Mouse (Mus musculus): ENCODE measurements around the gene Car9. TPM values are rescaled to one million over a fixed set of nuclear protein-coding genes. Genes with fewer than 3 reads are reported as not detected.

Gene Car9
- polyA plus RNA-seq, 1 experiment from 2014 or later = 0.87 TPM

DNA sequence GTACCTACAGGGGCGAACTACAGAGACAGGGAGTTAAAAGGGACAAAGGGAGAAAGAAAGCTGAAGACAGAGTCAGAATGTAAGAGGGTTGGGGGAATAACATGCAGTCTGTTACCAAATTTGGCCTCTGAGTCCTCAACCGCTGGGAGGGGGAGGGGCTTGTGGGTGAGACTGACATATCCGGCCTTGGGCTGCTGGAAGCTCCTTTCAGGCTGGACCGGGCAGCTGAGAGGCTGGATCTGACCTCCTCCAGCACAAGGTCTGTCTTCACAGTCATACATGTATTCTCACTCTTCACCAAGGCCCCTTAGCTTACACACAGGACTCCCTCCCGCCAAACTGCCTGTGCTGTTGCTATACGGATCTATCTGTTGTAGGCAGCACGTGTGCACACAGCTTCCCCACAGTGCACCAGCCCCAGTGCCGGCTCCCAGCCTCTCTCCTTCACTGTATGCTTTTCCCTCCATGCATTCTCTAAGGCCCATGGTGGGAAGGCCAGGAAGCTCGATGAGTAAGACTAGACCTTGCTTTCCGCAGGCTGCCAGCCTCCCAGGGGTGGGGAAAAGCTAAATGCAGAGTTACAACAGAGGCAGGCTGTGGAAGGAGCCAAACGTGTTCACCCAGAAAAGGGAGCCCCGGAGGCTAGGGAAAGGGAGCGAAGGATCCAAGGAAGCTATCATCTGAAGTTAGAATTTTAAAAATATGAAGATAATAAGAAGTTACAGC lies 52.0 kb downstream of the Car9 start:
- Histone ChIP-seq H3K27me3 (ENCODE audit: control insufficient read depth, insufficient read depth, low read length) (no peaks in the 10 kb centered on the region), H3K4me3 (ENCODE audit: low read depth, low read length) (no peak overlapping the region), H3K9me3 (ENCODE audit: control insufficient read depth, low read length) (no peaks in the 10 kb centered on the region), H3K4me1 (replicated peaks; ENCODE audit: control insufficient read depth, insufficient read depth, low read length) (peaks cover 20% of the 10 kb centered on the region; the same call in 1 of the 2 replicates), H3K4me2 (ENCODE audit: low read depth, low read length, severe bottlenecking) (peak overlapping the region; percentile 26; the same call in 1 of the 2 replicates), H3K9ac (ENCODE audit: low read length) (no peak overlapping the region), H3K36me3 (ENCODE audit: control insufficient read depth, insufficient read depth, low read length) (peaks cover 7% of the 10 kb centered on the region; the same call in 1 of the 2 replicates), H3K27ac (ENCODE audit: low read depth, low read length) (peak overlapping the region; percentile 68)
- DNase-seq (ENCODE audit: low spot score) (peak; percentile 69), ATAC-seq (replicated peaks; ENCODE audit: low FRiP score) (no peak)
- 34% methylated on average over 13 of the region's 13 CpGs for WGBS

DNA sequence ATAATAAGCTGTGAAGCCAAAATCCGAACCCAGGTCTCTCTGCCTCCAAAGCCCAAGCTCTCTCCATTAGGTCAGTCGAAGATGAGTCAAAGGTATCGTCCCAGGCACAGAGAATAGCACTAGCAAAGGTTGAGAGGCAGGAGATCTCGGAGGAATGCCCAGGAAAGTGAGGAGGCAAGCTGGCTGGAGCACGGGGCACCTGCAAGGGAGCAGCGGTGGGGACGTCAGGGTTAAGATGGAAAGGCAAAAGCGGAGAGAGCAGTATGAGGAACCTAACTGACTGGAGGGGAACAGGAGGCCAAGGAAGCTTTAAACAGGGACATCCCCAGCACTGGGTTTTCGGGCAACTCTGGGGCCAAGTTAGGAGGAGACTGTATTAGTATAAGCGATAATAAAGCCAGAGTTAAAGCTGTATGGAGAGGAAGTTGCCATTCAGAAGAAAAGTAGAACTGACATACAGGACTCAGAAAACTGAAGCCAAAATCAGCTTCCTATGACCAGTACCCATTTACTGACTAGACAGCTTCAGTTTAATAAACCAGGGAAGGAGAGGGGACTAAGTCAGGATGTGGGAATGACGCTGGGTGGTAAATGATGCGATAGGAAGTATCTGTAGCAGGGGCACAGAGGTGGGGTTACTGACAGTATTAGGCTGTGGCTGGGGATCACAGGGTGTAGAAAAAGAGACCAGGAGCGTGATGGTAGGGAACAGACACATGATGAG lies 52.9 kb downstream of the Car9 start:
- 0 out of 2 replicates have a peak overlapping the region, but pooled peaks have one; percentile 15 for H3K4me2 ChIP-seq (ENCODE audit: low read depth, low read length, severe bottlenecking)
- H3K4me3 ChIP-seq (ENCODE audit: low read depth, low read length) = no peak overlapping the region
- DNase-seq (ENCODE audit: low spot score) (no peak), ATAC-seq (replicated peaks; ENCODE audit: low FRiP score) (no peak)
- peaks cover 7% of the 10 kb centered on the region; the same call in 1 of the 2 replicates for H3K36me3 ChIP-seq (ENCODE audit: control insufficient read depth, insufficient read depth, low read length)
- peaks cover 20% of the 10 kb centered on the region; the same call in 1 of the 2 replicates for H3K4me1 ChIP-seq (replicated peaks; ENCODE audit: control insufficient read depth, insufficient read depth, low read length)
- peak overlapping the region; percentile 17; the same call in 1 of the 2 replicates for H3K9ac ChIP-seq (ENCODE audit: low read length)
- no peaks in the 10 kb centered on the region for H3K27me3 ChIP-seq (ENCODE audit: control insufficient read depth, insufficient read depth, low read length)
- 82% methylated on average over 13 of the region's 13 CpGs for WGBS
- no peak overlapping the region for H3K27ac ChIP-seq (ENCODE audit: low read depth, low read length)
- H3K9me3 ChIP-seq (ENCODE audit: control insufficient read depth, low read length) = no peaks in the 10 kb centered on the region

DNA sequence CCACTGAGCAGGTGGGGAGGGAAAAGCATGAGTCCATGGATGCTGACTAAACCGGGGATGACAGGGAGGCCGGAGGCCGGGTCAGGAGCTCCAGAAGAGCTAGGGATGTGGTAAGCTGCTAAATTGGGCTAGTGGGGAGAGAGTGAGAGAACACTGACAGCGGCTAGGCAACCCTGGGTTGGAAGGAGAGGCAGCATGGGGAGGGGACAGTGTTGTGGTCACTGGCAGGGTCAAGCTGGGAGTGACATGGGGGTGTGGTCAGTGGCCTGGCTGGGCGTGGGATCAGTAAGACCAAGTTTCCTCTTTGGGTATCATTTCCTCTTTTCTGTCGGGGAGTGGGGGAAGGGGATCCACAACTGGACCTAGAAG lies 53.5 kb downstream of the Car9 start:
- no peaks in the 10 kb centered on the region for H3K27me3 ChIP-seq (ENCODE audit: control insufficient read depth, insufficient read depth, low read length)
- H3K9me3 ChIP-seq (ENCODE audit: control insufficient read depth, low read length) = no peaks in the 10 kb centered on the region
- H3K4me3 ChIP-seq (ENCODE audit: low read depth, low read length) = no peak overlapping the region
- H3K27ac ChIP-seq (ENCODE audit: low read depth, low read length) = no peak overlapping the region
- peaks cover 20% of the 10 kb centered on the region; the same call in 1 of the 2 replicates for H3K4me1 ChIP-seq (replicated peaks; ENCODE audit: control insufficient read depth, insufficient read depth, low read length)
- 0 out of 2 replicates have a peak overlapping the region, but pooled peaks have one; percentile 15 for H3K4me2 ChIP-seq (ENCODE audit: low read depth, low read length, severe bottlenecking)
- DNase-seq (ENCODE audit: low spot score) (no peak), ATAC-seq (replicated peaks; ENCODE audit: low FRiP score) (no peak)
- peak overlapping the region; percentile 17; the same call in 1 of the 2 replicates for H3K9ac ChIP-seq (ENCODE audit: low read length)
- WGBS = 53% methylated on average over 6 of the region's 6 CpGs
- peaks cover 3% of the 10 kb centered on the region; the same call in 1 of the 2 replicates for H3K36me3 ChIP-seq (ENCODE audit: control insufficient read depth, insufficient read depth, low read length)

DNA sequence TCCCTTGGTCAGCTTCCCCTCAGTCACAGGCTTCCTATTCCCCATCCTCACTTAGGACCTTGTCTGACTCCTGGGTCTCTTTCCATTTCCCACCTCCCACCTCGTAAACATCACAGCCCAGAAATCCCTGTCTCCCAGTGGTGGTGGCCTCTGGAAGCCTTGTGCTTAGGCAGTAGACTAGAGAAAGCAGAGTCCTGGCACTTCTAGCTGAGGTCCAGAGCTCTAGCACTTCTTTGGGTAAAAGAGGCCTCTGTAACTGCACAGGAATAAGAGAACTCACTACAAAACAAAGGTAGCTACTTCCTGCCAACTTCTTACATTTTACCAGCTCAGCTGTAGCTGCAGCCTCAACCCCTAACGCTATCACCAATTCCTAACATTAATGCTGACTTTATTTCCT lies 54.2 kb downstream of the Car9 start:
- Histone ChIP-seq H3K4me2 (ENCODE audit: low read depth, low read length, severe bottlenecking) (peak overlapping the region; percentile 59), H3K4me3 (ENCODE audit: low read depth, low read length) (peak overlapping the region; percentile 90), H3K9ac (ENCODE audit: low read length) (peak overlapping the region; percentile 92; the same call in 1 of the 2 replicates), H3K36me3 (ENCODE audit: control insufficient read depth, insufficient read depth, low read length) (no peaks in the 10 kb centered on the region; the same call in 1 of the 2 replicates), H3K9me3 (ENCODE audit: control insufficient read depth, low read length) (no peaks in the 10 kb centered on the region), H3K27me3 (ENCODE audit: control insufficient read depth, insufficient read depth, low read length) (no peaks in the 10 kb centered on the region), H3K27ac (ENCODE audit: low read depth, low read length) (no peak overlapping the region), H3K4me1 (replicated peaks; ENCODE audit: control insufficient read depth, insufficient read depth, low read length) (peaks cover 20% of the 10 kb centered on the region; the same call in 1 of the 2 replicates)
- WGBS = 32% methylated on average over 2 of the region's 2 CpGs
- no peak for ATAC-seq (replicated peaks; ENCODE audit: low FRiP score)
- no peak for DNase-seq (ENCODE audit: low spot score)

DNA sequence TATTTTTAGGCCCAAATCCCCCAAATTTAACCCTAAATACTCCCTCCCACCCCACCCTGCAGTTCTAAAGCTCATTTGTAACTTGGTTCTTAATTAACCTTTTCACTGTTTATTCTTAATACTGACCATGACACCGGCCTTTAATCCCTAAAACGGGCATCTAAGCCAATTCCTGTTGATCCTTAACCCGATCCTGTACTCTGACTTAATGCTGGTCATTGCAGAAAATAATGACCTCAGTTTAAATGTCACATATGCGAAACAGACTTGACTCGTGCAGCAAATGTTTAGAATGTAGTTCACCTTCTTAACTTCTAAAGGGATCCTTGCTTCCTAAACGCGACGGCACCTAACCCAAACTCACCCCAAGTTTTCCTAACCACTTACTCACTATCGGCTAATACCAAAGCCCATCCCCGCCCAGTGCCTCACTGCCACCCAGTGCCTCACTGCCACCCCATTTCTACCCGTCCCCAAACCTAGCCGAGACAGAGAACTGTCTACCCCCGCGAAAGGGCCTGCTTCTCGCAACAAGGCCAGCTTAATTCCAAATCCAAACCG lies 54.8 kb downstream of the Car9 start:
- peaks cover under 1% of the 10 kb centered on the region; the same call in 1 of the 2 replicates for H3K36me3 ChIP-seq (ENCODE audit: control insufficient read depth, insufficient read depth, low read length)
- no peaks in the 10 kb centered on the region for H3K27me3 ChIP-seq (ENCODE audit: control insufficient read depth, insufficient read depth, low read length)
- H3K4me1 ChIP-seq (replicated peaks; ENCODE audit: control insufficient read depth, insufficient read depth, low read length) = peaks cover 20% of the 10 kb centered on the region; the same call in 1 of the 2 replicates
- peak overlapping the region; percentile 90 for H3K4me3 ChIP-seq (ENCODE audit: low read depth, low read length)
- ATAC-seq (replicated peaks; ENCODE audit: low FRiP score) = no peak; the same call in 1 of the 2 replicates
- WGBS = 3% methylated on average over 16 of the region's 16 CpGs
- no peaks in the 10 kb centered on the region for H3K9me3 ChIP-seq (ENCODE audit: control insufficient read depth, low read length)
- peak overlapping the region; percentile 59 for H3K4me2 ChIP-seq (ENCODE audit: low read depth, low read length, severe bottlenecking)
- DNase-seq (ENCODE audit: low spot score) = no peak
- peak overlapping the region; percentile 97 for H3K27ac ChIP-seq (ENCODE audit: low read depth, low read length)
- peak overlapping the region; percentile 92 for H3K9ac ChIP-seq (ENCODE audit: low read length)

DNA sequence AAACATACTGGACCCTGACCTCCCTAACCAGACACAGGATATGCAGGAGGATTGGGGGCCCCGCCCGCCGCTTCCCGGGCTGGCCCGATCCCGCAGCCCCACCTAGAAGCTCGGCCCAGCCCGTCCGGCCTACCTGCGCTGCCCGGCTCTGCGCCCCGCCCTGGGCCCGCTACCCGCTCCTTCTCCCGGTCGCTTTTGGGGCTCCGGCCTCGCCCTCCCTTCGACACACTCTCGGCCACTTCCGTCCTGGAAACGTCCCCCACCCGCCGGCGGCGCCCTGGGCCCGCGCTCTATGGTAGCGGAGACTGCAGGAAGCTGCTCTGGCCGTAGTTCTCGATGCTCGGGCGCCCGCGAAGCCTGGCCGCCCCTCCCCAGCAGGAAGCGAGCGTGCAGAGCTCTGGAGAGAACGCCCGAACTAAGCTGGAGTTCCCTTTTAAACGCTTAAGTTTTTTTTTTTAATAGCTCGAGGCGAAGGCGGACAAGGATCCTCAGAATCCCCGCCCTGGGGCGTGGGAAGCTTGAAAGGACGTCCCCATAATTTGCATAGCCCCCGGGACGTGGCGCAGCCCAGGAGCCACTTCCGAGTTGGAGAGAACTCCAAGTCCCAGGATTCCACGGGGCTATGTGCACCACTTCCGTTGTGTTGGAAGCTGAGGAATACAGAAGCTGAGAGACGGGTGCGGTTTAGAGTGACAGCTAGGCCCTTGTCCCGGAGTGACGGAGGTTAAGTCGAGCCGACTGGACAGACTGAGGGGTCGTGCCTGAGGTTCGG lies 55.4 kb downstream of the Car9 start, which contains the start of the genes Creb3 and Tln1:
Gene Creb3, plus strand, starts transcription at position 336 of the 772 bp plus-strand sequence.
Gene Tln1, minus strand, starts transcription at position 695 of the 772 bp plus-strand sequence.
- under 1% methylated on average over 62 of the region's 62 CpGs for WGBS
- peak; percentile 95 for ATAC-seq (replicated peaks; ENCODE audit: low FRiP score)
- H3K36me3 ChIP-seq (ENCODE audit: control insufficient read depth, insufficient read depth, low read length) = peaks cover 4% of the 10 kb centered on the region; the same call in 1 of the 2 replicates

DNA sequence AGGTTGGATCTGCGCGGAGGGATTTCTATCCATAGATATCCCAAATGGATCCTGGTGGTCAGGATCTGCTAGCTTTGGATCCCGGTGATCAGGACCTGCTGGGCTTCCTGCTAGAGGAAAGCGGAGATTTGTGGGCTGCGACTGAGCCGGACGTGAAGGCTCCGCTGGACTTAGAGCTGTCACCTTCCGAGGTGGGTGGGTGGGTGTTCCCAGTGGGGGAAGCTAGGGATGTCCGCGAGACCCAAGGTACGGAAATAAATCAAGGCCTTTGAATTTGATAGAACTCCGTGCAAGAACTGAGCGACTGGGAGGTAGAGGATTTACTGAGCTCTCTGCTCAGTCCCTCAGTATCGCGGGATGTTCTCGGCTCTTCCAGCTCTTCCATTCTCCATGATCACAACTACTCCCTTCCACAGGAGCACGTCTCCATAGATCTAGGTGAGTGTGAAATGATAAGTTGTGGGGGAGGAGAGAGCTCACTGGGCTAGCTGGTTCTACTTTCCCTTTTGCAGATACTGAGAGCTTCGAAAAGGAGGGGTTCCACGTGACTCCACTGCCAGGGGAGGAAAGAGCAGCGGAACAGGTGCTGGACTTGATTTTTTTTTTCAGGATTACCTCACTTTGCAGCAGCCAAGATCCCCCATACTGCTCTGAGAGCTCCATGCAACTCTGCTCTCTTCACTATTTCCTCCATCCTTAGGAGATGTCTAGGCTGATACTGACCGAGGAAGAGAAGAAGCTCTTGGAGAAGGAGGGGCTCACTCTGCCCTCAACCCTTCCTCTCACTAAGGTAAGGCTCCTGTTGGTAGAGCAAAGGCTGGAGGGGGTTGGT lies 56.2 kb downstream of the Car9 start:
- Histone ChIP-seq H3K9ac (ENCODE audit: low read length) (peak overlapping the region; percentile 92), H3K36me3 (ENCODE audit: control insufficient read depth, insufficient read depth, low read length) (peaks cover 4% of the 10 kb centered on the region; the same call in 1 of the 2 replicates), H3K9me3 (ENCODE audit: control insufficient read depth, low read length) (no peaks in the 10 kb centered on the region), H3K4me1 (replicated peaks; ENCODE audit: control insufficient read depth, insufficient read depth, low read length) (peaks cover 18% of the 10 kb centered on the region; the same call in 1 of the 2 replicates), H3K4me2 (ENCODE audit: low read depth, low read length, severe bottlenecking) (peak overlapping the region; percentile 59), H3K27me3 (ENCODE audit: control insufficient read depth, insufficient read depth, low read length) (no peaks in the 10 kb centered on the region), H3K27ac (ENCODE audit: low read depth, low read length) (peak overlapping the region; percentile 97; the same call in 1 of the 2 replicates), H3K4me3 (ENCODE audit: low read depth, low read length) (peak overlapping the region; percentile 90)
- no peak; the same call in 1 of the 2 replicates for ATAC-seq (replicated peaks; ENCODE audit: low FRiP score)
- no peak for DNase-seq (ENCODE audit: low spot score)
- WGBS = 8% methylated on average over 22 of the region's 22 CpGs

More for the DNA sequence above, 55.4 kb downstream of the Car9 start, which contains the start of the genes Creb3 and Tln1:
- no peaks in the 10 kb centered on the region for H3K27me3 ChIP-seq (ENCODE audit: control insufficient read depth, insufficient read depth, low read length)
- H3K27ac ChIP-seq (ENCODE audit: low read depth, low read length) = peak within 1 kb of the TSS; percentile 97
- H3K4me2 ChIP-seq (ENCODE audit: low read depth, low read length, severe bottlenecking) = peak within 1 kb of the TSS; percentile 59
- H3K4me1 ChIP-seq (replicated peaks; ENCODE audit: control insufficient read depth, insufficient read depth, low read length) = peaks cover 20% of the 10 kb centered on the region; the same call in 1 of the 2 replicates
- H3K4me3 ChIP-seq (ENCODE audit: low read depth, low read length) = peak within 1 kb of the TSS; percentile 90
- H3K9ac ChIP-seq (ENCODE audit: low read length) = peak within 1 kb of the TSS; percentile 92
- peak; percentile 95 for DNase-seq (ENCODE audit: low spot score)
- H3K9me3 ChIP-seq (ENCODE audit: control insufficient read depth, low read length) = no peaks in the 10 kb centered on the region
